Mouse (Mus musculus) urinary bladder, postnatal 0 days (tissue): ENCODE measurements around the gene Ifitm10. TPM values are rescaled to one million over a fixed set of nuclear protein-coding genes. Genes with fewer than 3 reads are reported as not detected.

Source experiments
- polyA plus RNA-seq: library from polyadenylated mRNA; unstranded; fragments of >200 nt; fragmentation: Nextera tagmentation; extraction: Ambion mirVana; gene quantifications from 2 replicates; pipeline ENCODE4 v1.2.1, GENCODE M21; 2015

The Ifitm10 gene
- polyA plus RNA-seq, result 41.4 and 42.9 TPM in 2 replicates

DNA sequence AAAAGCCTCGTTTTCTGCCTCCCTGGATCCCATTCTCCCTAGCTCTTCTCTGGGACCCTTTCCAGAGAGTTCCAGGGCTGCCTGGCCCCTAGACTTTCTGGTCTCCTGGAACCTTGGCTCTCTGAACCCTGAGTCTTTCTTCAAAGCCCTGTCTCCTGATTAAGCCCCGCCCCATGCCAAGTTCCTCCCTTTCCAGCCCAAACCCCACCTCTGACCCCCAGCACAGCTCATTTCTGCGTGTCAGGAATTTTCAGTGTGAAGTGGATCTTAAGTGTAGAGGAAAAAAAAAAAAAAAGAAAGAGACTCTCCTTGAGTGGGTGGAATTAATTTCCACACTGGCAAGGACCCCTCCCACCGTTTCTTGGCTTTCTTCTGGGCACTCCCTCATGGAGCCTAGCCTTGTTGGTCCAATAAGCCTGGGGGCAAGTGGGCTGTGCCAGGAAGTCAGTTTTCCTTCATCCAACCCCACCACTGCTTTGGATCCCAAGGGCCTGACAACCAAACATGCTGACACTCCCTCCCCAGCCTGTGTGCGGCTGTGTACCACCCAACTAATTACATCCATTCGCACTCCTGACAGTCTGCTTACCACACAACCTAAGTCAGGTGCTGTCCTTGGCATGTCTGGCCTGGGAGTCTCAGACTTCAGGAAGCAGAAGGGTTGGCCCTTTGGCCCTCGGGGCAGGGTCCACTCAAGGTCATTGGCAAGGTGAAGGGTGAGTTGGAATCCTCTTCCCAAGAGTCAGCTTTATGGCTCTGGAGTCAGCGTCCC is at the start of gene Ifitm10:
Ifitm10 (minus strand) TSS at position 113 of the 772 bp plus-strand sequence.

GRCm38 (mm10) chr7:142387419-142388148 is 14.0 kb upstream of the Ifitm10 start, which contains the start of gene Ctsd:
Gene Ctsd (minus strand): TSS chr7:142388038.

DNA sequence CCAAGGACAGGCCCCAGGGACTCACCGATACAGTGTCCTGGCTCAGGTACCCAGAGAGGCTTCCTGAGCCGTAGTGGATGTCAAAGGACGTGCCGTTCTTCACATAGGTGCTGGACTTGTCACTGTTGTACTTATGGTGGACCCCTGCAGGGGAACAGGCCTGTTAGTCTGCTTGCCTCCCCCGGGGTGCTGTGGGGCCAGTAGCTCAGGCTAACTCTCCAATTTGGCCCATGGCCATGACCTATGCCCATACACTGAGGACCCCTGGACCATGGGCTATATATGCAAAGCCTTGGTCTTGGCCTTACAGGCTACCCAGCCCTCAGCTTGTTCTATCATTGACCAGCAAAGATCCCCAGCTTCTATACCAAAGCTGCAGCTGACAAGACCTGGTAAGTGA is 9.0 kb upstream of the Ifitm10 start, which contains the start of gene Gm49369:
Gm49369 (minus strand) TSS at position 101 of the 400 bp plus-strand sequence.

GRCm38 (mm10) chr7:142303249-142303648 is 70.3 kb downstream of the Ifitm10 start, which contains the start of gene Krtap5-4:
Gene Krtap5-4 (plus strand): TSS chr7:142303549.

DNA sequence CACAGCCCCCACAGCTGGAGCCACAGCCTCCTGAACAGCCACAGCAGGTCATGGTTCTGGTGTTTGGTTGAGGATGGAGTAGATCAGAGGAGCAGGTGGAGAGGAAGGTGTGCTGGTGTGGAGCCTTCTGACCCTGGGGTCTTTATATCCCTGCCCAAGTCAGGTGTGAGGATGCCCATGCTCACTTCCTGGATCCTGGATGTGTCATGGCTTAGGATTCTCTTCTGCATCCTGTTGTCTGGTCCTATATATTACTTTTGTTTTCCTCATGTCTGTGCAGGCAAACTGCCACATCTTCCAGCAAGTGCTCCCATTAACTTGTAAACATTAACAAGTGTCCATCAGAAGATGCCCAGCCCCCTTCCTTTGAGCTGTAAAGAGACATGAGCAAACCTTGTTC is 76.5 kb downstream of the Ifitm10 start, which contains the start of gene Krtap5-1:
Krtap5-1 (minus strand) TSS at position 101 of the 400 bp plus-strand sequence.

Other genes starting within 250 kb of the Ifitm10 start
- gene Gm39115, start 237.7 kb downstream of the Ifitm10 start, polyA plus RNA-seq, result not detected in 2 replicates
- gene Gm45337, start 229.1 kb downstream of the Ifitm10 start, polyA plus RNA-seq, result not detected in 2 replicates
- gene Gm29735, start 216.6 kb downstream of the Ifitm10 start, polyA plus RNA-seq, result not detected in 2 replicates
- not detected in 2 replicates for gene Gm4553, start 208.0 kb downstream of the Ifitm10 start, polyA plus RNA-seq
- not detected in 2 replicates for gene Krtap5-2, start 197.7 kb downstream of the Ifitm10 start, polyA plus RNA-seq
- not detected in 2 replicates for gene Gm10153, start 183.4 kb downstream of the Ifitm10 start, polyA plus RNA-seq
- not detected in 2 replicates for gene Krtap5-3, start 172.4 kb downstream of the Ifitm10 start, polyA plus RNA-seq
- not detected in 2 replicates for gene Gm7579, start 161.9 kb downstream of the Ifitm10 start, polyA plus RNA-seq
- not detected in 2 replicates for gene Krtap5-5, start 143.8 kb downstream of the Ifitm10 start, polyA plus RNA-seq
- gene Gm40460, start 132.7 kb downstream of the Ifitm10 start, polyA plus RNA-seq, result not detected in 2 replicates
- not detected in 2 replicates for gene Gm2431, start 115.4 kb downstream of the Ifitm10 start, polyA plus RNA-seq
- not detected in 2 replicates for gene Gm4559, start 99.4 kb downstream of the Ifitm10 start, polyA plus RNA-seq
- not detected in 2 replicates for gene Krtap5-1, start 76.6 kb downstream of the Ifitm10 start, polyA plus RNA-seq
- not detected in 2 replicates for gene Krtap5-4, start 70.2 kb downstream of the Ifitm10 start, polyA plus RNA-seq
- gene Gm49369, start 8.9 kb upstream of the Ifitm10 start, polyA plus RNA-seq, result not detected in 2 replicates
- 581 and 830 TPM in 2 replicates for gene Ctsd, start 14.3 kb upstream of the Ifitm10 start, polyA plus RNA-seq
- gene Syt8, start 61.1 kb upstream of the Ifitm10 start, polyA plus RNA-seq, result 102 and 108 TPM in 2 replicates
- gene Tnni2, start 68.1 kb upstream of the Ifitm10 start, polyA plus RNA-seq, result 12.2 and 17.3 TPM in 2 replicates
- gene Lsp1, start 87.1 kb upstream of the Ifitm10 start, polyA plus RNA-seq, result 337 and 345 TPM in 2 replicates
- 494 and 760 TPM in 2 replicates for gene Tnnt3, start 125.1 kb upstream of the Ifitm10 start, polyA plus RNA-seq
- gene Mrpl23, start 158.9 kb upstream of the Ifitm10 start, polyA plus RNA-seq, result 14.2 and 18.0 TPM in 2 replicates